Mouse (Mus musculus) testis, postnatal 10 days (tissue): ENCODE measurements around the gene Plekha8.

ENCODE experiments used
- DNase-seq: peaks from one replicate; pipeline ENCODE4 v3.0.0; 2021; ENCODE audit warnings: low spot score

Plekha8 gene

DNA sequence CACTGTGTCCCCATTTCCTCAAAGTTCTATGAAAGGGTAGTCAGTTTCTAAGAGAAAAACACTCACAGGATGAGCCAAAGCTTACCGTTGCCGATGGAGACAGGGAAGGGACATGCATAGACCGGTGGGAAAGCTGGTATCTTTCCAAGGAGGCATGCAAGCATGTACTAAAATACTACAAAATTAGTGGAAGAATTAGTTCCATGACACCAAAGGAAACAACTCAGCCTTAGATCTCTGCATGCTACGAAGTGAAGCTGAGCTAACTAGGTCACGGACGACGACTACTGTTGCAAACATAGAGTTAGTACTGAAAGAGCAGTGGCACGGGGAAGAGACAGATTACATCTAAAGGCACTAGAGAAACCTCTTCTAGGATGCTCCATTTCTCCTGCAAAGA lies 8.0 kb upstream of the Plekha8 start:
- DNase-seq = no peak

DNA sequence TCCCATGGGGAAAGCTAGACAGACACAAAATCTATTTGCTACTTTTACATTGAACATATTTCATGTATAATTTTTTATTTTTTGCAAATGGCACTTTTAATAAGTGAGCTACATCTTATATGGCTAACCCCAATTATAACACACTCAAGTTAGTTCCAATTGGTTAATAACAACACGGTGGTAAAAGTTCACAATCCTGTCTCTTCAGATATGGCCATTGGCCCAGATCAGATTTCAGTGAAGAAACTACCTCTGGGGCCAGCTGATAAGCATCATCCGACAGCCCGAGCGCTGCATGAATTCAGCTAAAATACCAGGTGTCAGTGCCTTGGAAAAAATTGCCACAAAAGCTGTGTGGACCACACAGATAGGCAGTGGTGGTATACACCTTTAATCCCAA lies 7.2 kb upstream of the Plekha8 start:
- no peak for DNase-seq

DNA sequence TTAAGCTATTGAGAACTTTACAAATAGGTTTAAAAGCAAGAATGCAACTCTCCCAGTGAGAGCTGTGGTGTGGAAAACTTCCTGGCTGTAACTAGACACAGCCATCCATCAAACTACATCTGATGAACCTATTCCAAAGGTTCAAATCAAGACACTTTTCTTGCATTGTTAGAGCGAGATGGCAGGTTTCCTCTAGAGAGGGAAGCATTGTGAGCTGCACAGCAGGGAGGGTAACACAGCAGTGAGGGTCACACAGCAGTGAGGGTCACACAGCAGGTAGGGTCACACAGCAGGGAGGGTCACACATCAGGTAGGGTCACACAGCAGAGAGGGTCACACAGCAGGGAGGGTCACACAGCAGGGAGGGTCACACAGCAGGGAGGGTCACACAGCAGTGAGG lies 6.7 kb upstream of the Plekha8 start:
- DNase-seq = no peak

DNA sequence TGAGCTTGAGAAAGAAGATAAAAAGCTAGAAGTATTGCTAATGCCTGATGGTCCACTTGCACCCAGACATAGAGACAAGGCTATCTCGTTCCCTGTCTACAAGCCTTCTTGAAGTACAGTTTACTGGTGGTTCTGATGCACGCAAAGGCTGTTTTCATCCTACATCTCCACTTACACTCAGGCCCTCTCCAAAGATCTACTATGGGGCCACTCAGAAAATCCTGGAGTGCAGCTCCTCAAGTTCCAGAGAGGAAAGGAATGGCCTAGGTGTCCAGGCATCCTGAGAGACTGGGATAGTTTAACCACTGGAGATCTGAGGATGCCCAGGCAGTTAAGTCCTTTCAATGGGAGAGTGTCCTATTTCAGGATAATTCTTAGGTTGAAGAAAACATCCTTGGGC lies 4.2 kb upstream of the Plekha8 start:
- DNase-seq = no peak

DNA sequence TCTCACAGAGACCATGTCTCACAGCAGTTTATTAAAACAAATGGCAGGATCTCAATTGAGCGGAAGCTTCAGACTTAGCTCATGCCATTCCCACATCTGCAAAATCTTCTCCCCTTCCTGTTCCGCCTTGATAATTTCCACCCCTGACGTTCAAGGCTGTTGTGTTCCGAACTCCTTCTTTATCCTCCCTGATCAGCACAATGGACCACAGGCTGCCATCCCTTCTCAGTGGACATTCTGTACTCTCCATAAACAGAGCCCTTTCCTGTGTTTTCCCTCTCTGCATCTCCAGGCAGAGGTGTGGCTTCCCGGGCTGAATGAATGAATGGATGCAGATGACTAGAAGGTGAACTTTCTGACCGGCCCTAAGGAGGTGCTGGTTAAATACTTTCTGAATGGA lies 3.1 kb upstream of the Plekha8 start:
- DNase-seq = no peak

DNA sequence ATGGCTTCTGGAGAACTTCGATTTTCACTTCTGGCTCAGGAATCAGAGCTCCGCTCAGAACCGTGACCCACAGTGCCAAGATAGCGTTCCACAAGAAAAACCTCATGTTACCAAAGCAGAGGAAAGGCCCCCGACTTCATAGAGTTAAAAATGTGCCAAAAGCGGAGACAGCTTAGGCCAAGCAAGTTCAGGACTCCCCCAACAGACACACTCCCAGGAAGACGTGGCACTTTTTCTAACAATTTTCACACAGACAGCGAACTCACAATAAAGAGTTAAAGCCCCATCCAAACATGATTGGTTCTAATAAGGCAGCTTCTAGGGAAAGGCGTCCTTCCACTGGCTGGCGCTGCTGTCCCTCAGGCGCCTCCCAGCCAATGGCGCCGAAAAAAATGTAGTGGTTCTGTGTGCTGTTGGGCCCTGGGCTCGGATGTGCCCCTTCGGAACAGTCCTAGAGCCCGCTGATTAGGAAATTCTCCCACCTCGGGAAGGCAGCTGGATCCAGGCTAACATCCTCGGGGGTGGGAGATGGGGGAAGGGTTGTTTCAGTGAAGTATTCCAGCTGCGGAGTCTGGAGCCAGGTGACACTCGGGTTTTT lies 1.9 kb upstream of the Plekha8 start:
- DNase-seq = peak; percentile 92

- no peak for DNase-seq
Measured at GRCm38 (mm10) chr6:54593766-54594468, 994 bp upstream of the Plekha8 start.

DNA sequence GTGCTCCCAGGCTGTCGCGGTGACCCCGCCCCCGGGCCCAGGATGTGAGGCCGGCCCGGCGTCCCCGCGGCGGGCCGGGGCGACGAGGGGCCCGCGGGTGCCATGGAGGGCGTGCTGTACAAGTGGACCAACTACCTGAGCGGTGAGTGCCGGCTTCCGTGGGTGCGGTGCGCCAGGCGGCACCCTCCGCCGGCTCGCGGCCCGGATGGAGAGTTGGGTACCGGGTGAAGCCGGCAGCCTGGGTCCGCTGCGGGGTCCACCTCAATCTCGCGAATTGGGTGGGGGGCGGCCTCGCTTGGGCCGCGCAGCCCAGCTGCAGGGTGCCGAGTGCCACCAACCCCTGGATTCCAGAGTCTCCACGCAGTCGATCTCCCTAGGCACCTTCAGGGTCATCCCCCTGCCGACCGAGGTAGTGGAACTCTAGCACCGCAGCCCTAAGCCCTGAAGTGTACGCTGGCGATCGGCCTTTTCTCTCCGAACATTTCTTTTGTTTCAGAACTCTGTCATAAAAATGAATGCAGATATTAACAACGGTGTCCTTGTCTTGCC lies 493 bp downstream of the Plekha8 start:
- DNase-seq = no peak

DNA sequence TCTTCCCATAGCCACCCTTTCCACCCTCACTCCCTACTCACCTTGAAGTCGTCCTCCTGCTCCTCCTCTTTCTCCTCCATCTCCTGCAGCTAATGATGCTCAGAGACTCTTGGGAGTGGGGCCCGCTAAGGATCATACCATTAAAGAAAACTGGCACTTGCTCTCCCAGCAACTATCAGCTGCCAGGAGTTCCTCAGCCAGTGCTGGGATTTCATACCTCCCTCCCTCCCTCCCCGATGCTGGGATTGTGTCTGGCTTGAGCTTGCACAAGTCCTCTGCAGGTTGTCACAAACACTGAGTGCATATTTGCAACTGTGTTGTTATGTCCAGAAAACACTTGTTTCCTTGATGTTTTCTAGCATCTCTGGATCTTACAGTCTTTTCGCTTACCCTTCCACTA lies 2.3 kb downstream of the Plekha8 start, which contains the start of gene Fkbp14:
TSS of gene Fkbp14 (minus strand) at position 101 of the 400 bp plus-strand sequence.
- no peak for DNase-seq

- no peak for DNase-seq
Measured at GRCm38 (mm10) chr6:54597711-54598110, 2.8 kb downstream of the Plekha8 start.

DNA sequence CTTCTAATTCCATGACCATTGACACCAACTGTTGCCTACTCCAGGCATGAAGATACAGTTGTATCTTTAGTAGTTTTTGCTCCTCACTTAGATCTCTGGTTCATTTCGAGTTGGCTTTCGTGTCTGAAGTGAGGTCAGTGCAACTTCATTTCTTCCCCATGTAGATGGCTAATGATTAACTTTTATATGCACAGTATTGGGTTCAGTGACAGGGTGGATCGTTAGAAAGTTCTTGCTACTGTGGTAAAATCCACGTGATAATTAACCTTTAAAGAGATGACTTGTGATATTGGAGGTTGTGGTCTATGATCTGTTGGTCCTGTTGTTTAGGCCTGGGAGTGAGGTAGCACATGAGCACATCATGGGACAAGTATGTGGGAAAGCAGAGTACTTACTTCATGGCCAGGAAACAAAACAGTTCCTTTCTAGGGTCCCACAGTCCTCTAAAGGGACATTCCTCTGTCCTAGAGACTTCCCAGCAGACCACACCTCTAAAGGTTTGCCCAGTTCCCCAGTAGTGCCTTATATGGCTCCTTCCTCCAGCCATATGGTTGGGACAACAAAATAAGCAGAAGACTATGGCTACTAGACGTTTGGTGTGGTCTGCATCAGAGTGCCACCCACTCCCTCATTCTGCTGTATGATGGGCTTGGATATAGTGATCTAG lies 5.9 kb downstream of the Plekha8 start:
- DNase-seq = no peak

DNA sequence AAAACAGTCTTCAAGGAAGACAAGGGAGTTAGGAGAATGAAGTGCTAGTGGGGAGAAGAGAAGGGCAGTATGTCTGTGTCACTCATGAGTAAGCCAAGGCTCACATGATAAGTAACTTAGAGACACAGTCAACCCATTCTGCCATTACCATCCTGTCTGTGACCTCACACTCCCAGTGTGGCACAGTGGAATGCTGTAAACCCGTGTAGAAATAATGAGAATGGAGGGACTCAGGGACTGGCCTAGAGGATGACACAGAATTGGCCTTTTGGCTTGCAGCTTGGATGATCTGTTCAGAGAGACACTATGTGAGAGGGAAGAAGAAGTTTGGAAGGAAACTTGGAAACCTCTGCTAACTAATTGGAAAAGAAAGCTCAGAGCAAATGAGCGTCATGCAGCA lies 8.0 kb downstream of the Plekha8 start:
- DNase-seq = no peak

GRCm38 (mm10) chr6:54604001-54604715 lies 9.2 kb downstream of the Plekha8 start:
- peak; percentile 50 for DNase-seq

DNA sequence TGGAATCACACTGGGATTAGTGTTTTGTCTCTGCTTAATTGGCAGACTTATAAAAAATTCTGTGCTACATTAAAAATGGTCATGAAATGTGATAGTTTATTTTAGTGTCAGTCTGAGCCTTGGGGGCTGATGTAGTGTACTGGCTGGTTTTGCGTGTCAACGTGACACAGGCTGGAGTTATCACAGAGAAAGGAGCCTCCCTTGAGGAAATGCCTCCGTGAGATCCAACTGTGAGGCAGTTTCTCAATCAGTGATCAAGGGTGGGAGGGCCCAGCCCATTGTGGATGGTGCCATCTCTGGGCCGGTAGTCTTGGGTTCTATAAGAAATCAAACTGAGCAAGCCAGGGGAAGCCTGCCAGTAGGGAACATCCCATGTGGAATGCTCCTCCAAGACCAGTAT lies 11.3 kb downstream of the Plekha8 start:
- DNase-seq = no peak

DNA sequence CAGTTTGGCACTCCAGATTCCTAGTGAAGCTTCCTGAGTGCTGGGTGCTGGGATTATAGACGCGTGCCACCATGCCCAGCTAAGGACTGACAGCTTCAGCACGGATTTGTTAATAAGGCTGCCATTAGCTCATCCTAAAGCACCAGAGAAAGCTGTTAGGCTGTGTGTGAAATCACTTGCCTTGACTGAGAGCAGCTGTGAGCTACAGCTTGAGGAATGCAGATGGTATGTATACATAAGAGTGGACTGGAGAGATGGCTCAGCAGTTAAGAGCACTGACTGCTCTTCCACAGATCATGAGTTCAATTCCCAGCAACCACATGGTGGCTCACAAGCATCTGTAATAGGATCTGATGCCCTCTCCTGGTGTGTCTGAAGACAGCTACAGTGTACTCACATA lies 22.5 kb downstream of the Plekha8 start:
- no peak for DNase-seq

DNA sequence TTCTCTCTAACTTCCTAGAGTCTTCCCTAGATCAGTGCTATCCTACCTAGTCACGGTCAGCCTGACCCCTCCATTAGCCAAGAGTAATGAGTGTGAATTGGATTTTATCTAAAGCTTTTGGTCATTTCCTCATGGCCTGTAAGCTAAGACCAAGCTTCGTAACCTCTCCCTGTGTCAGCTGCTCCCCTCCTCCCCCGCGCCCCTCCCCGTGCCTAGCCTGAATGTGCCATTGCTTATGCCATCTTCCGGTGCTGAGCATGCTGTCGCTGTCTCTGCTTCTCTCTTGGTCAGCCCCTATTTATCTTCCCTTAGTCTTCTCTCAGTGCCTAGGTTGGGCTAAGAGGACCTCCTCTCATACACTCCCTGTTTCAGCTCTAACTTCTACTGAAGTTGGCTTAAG lies 24.6 kb downstream of the Plekha8 start:
- peak; percentile 53 for DNase-seq

DNA sequence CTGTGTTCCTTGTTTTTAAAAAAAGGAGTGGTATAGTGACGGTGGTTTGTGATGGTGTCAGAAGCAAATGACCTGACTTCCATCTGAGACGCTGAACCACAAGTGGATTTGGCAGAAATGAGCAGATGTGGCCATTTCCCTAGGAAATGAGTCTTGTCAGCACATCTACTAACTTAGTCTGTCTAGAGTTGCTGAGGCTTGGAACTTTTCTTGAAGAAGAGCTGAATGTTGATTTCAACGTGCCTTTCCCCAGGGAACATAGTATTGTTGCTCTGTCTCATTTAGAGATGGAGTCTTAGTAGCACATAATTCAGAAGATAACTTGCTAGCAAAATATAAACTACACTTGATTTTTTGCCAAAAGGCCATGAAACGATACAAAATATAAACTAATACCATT lies 25.4 kb downstream of the Plekha8 start:
- DNase-seq = no peak

DNA sequence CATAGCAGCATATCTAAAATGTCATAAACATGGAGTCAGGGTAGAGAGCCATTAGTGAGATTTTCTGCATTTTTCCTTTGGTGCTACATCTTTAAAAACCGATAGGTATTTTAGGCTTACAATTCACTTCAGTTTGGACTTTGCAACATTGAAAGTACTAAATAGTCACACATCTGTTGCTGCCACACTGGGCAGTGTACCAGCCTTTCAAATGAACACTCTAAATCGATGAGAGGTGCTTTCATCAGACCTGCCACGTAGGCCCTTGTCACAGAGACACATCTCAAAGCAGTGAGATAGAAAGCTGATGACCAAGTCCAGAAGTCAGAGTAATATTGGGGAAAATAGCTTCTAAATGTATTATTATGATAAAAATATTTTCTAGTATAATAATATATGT lies 33.5 kb downstream of the Plekha8 start:
- no peak for DNase-seq

DNA sequence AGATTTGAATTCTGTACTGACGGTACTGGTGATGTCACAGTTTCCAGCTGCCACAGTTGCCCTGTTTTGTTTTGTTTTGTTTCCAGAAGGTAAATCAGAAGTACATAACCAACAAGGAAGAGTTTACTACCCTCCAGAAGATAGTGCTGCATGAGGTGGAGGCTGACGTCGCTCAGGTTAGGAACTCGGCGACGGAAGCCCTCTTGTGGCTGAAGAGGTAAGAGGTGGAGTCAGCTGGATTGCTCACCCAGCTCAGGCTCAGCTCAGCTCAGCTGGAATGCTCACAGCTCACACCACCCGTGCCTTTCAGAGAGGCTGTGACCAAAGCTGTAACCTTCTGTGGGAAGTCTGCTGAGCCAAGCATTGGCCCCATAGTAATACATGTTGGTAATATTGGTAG lies 34.8 kb downstream of the Plekha8 start:
- DNase-seq = peak; percentile 54

- no peak for DNase-seq
Measured at GRCm38 (mm10) chr6:54631462-54631861, 36.6 kb downstream of the Plekha8 start.

DNA sequence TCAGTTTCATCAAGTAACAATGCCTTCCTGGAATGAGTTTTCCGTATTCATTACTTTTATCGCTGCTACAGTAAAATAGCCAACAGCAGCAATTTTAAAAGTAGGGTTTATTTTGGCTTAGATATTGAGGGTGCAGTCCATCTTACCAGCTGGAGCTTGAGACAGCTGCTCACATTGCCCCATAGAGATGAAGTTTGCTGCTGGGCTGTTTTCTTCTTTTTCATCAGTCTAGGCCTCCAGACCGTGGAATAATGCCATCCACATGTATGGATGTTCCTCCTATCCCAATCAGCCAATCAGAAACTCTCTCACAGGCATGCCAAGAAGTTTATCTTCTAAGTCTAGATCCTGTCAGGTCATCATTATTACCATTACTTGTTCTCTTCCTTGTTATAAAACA lies 45.0 kb downstream of the Plekha8 start:
- DNase-seq = no peak

GRCm38 (mm10) chr6:54641953-54642352 lies 47.0 kb downstream of the Plekha8 start:
- DNase-seq = no peak

GRCm38 (mm10) chr6:54643181-54643580 lies 48.3 kb downstream of the Plekha8 start:
- no peak for DNase-seq
